Mouse (Mus musculus): ENCODE results near the gene Phf21b.

Phf21b gene

DNA sequence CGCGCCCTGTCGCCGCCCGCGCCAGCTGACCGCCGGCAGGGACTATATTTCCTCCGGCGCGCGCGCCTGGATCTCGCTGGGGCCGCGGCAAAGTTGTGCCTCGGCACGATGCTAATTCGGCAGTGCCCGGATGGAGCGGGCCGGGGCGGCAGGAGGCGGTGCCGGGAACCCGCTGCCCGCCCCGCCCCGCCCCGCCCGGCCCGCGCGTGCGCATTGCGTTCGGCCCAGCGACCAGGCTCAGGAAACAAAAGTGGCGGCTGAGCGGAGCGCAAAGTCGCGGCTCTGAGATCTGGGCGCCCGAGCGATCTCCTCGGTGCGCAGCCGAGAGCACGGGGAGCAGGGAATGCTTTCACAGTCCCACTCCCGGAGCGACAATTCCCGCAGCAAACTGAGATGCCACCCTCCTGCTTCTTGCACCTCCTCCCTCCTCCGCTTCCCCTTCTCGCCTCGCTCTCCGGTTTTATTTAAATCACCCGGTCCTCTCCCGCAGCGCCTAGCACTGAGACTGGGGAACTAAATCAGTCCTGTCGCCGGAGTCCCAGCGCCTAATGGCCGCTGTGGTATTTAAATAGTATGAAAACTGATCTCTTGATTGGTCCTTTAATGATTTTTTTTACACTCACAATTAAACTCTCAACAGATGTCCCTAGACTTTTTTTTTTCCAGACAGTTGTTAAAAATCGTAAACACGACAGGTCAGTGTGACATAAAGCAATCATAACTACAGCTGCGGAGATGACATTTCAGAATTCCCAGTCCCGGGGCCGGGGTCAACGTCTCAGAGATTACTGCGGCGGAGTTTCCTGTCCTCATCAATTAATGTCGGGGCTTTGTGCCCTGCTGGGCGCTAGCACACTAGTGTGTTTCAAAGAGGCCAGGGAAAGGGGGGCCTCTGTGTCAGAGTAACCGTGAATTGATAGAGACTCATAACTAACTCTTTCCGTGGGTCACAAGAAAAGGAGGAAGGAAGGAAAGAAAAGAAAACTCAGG is at the start of gene Phf21b:
Gene Phf21b (minus strand): TSS at position 44 of the 990 bp plus-strand sequence.
- peak; percentile 94 to 96 for DNase-seq

DNA sequence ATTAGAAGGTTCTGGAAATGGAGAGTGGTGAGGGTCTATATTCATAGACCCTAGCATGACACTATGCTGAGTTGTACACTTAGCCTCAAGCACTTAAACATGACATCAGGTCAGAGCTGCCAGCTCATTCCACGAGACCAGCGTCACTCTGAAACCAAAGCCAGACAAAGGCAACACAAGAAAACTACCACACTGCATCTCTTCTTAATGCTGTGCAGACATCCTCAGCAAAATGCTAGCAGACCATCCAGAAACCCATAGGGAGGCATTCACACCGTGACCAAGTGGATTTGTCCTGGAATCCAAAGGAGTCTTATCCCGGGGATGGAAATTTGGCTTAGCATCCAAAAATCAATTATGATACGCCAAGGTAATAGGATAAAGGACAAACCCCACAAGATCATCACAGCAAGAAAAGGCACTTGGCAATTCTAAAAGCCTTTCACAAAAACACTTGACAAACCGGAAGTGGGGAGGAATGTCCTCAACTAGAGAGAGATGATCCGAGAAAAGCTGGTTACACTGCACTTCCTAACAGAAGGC is 48.1 kb upstream of the Phf21b start:
- DNase-seq, result no peak

DNA sequence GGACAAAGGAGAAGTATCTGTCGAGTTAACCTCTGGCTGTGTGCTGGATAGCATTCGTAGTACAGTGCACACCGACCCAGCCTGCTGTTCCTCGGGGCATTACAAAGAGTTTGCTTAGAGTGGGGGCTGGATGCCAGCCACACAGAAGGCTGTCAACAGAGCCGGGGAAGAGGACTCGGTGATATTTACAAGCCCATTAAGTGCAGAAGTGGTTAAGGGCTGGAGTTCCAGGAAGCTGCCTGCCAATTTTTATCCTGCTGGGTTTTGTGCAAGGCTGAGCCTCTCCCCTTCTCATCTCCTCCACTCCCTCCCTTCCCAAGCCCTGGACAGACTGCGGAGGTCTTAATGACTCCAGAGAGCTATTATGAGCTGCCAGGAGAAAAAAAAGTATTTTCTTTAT is 42.2 kb upstream of the Phf21b start:
- peak; percentile 41 to 45 for DNase-seq

DNA sequence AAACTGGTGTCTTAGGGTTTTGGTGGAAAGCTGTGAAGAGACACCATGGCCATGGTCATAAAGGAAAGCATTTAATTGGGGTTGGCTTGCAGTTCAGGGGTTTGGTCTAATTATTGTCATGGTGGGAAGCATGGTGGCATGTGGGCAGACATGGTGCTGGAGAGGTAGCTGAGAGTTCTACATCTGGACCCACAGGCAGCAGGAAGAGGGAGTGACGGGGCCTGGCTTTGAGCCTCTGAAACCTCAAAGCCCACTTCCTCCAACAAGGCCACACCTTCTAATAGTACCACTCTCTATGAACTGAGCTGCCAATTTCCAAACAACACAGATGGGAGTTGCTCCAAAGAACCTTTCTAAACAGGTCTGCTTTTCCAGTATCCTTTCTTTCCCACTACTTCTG is 40.8 kb upstream of the Phf21b start:
- DNase-seq, result no peak

DNA sequence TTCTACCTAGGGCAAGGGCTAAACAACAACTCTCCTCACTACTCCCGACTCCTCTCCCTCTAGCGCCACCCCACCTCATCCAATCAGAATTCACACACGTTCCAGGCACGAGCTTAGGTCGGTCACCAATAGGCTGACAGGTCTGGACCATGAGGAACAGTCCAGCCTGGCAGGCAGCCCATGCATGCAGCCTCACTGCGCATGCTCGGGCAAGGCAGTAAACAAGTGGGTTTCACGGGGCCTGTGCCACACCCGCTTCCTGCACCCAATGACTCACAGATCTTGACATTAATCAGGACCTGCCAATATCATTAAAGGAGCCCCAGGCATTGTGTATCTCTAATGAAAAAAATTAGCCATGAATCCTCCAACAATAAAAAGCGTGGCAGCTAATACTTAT is 40.4 kb upstream of the Phf21b start:
- peak; percentile 13 to 38 for DNase-seq

DNA sequence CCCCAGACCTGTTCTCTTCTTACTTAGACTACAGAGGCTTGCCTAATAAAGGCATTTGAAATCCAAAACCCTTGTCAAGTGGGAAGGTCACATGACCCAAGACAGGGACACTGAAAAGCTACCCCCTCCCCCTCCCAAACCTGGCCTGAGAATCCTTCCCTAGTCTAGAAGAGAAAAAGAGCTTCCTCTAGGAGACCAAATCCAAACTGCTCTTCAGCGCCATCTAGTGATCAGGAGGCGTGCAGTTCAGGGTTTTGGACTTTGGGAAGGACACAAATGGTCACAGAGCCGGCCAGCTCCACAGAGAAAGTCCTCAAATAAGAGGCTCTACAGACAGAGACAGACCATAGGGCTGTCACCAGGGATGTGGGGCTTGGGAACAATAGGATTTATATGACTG is 35.8 kb upstream of the Phf21b start:
- peak; percentile 88 to 90 for DNase-seq

DNA sequence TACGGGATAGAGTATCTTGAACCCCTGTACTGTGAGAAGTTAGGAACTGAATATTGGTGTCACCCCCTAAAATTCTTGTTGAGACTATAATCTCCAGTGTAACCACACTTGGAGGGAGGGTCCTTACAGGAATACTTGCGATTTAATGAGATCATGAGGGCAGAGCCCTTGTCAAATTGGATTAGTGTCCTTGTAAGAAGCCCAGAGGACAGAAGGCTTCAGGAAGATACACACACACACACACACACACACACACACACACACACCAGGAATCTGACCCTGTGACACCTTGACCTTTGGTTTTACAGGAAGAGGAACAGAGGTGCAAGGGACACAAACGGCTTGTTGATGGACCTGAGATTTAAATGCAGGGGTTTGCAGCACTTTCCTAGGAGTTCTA is 35.4 kb upstream of the Phf21b start:
- no peak for DNase-seq

DNA sequence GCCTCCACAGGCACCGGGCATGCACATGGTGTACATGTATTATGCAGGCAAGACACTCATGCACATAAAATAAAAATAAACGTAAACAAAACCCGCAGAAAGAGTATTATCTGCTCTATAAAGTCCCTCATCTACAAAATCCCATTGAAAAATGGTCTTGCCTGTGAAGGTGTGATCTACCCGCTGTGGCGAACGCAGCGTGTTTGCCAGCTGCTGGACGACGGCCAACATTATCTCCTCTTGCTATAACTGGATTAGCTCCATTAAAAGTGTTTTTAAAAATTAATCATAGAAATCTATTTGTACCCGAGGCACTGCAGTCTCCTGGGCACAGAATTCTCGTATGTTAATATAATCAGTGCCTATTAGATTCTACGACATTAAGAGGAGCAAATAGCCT is 32.2 kb upstream of the Phf21b start:
- peak; percentile 58 to 69 for DNase-seq

DNA sequence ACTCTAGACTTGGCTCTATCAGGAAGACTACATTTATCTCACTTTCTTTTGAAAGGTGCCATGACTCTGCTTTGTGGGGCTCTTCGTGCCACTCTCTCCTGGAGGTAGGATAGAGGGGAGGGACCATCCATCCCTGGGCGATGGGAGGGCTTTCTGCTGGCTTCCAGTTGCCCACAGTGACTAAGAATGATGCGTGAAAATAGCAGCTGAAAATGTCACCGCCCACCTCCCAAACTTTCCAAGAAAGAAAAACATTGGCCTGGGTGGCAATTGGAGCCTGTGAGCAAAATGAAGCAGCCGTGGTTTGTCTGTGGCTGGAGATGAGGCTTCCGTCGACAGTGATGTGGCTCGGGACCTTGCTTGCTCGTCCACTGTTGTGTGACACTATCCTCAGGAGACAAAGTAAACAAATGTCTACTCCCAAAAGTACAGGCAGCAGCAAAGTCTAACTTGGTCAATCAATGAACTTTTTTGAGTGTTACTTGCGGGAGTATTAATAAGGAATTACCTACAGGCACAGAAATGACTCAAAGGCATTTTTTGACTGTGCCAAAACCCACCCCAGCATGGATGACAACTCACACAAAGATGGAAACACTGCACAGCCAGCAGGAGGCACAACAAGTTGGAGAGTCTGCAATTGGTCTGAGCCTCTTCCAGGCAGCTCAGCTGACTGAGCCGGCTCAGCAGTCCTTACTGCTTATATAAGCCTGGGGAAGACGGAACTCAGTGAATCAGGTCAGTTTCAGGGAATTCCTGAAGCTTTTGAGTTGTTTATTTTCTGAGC is 21.4 kb upstream of the Phf21b start:
- DNase-seq, result no peak

DNA sequence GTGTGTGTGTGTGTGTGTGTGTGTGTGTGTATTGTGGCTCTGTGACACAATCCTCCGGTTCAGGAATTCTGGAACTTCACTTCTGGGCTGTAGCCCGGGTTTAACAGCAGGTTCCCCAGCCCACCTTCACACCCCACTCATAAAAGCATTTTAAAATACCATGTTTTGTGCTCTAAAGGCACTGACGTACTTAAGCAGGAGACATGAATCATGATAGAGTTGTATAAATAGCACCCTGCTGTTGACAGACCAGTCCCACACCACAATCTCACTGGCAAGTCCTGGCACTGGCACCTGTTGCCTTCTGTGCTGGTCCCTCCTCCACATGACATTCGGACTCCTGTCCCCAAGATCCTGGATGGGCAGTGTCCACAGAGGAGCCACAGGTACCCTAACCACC is 18.0 kb upstream of the Phf21b start:
- no peak for DNase-seq

DNA sequence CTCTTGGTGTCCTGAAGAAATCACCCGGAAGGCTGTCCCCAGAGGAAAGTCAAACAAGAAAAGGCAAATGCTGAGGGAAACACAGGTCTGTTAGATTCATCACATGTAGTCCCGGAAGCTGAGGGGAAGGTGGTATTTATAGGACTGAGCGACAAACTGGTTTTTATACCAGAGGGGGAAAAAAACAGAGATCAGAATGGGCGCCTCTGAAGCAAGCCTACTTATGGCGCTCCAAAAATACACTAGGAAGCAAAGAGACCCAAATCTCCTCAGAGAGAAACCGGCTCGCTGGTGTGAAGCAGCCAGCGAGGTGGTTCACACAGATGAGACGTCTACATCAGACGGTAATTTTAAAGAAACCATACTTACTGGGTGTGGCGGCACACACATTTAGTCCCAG is 17.2 kb upstream of the Phf21b start:
- DNase-seq, result no peak

DNA sequence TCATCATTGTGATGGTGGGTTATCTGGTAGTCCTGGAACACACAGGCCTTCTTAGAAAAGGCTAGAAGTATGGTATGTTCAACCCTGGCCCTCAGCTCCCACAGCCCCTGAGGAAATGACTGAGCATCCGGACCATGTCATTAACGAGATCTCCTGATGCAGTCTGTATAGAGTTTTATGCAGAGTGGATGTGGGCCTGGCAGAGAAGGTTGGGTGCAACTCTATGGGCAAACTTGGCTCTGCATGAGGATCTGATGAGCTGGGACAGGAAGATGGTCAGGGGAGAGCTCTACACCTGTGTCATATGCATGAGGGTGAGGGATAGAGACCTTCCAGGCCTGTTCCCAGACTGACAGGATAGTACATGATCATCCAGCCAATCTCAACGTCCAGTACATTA is 16.0 kb upstream of the Phf21b start:
- no peak for DNase-seq

DNA sequence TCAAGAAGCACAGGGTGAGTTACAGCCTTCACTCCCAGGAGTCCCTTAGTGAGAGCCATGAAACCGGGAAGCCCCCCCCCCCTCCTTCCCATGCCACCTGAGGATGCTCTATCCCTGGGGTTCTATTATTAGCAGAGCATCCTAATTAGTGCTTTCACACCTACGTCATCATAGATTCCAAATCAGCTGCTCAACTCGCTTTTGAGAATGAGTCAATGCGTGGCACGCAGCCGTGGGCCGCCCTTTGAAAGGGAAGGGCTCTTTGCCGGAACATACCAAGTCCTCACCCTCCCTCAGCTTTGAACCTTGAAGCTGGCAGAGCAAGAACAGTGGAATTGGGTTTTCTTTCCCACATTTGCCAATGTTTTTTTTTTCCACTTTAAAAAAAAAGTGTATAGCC is 6.1 kb upstream of the Phf21b start:
- DNase-seq, result no peak

DNA sequence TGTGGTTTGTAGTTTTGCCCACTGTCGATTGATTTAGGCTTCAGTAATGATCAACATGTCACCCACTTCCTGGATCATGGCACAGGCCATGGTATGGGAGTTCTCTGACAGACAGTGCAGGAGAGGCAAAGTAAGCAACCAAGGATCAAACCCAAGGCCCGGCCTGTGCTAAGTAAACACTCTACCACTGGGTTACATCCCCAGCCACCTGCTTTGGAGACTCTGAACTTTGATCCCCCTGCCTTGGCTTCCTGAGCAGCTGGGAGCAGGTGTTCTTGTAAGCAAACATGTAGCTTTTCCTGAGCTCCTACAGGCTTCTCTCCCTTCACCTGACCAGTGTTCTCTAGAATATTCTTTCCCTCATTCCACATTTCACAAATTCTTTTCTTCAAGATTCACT is 1.8 kb upstream of the Phf21b start:
- DNase-seq, result no peak

DNA sequence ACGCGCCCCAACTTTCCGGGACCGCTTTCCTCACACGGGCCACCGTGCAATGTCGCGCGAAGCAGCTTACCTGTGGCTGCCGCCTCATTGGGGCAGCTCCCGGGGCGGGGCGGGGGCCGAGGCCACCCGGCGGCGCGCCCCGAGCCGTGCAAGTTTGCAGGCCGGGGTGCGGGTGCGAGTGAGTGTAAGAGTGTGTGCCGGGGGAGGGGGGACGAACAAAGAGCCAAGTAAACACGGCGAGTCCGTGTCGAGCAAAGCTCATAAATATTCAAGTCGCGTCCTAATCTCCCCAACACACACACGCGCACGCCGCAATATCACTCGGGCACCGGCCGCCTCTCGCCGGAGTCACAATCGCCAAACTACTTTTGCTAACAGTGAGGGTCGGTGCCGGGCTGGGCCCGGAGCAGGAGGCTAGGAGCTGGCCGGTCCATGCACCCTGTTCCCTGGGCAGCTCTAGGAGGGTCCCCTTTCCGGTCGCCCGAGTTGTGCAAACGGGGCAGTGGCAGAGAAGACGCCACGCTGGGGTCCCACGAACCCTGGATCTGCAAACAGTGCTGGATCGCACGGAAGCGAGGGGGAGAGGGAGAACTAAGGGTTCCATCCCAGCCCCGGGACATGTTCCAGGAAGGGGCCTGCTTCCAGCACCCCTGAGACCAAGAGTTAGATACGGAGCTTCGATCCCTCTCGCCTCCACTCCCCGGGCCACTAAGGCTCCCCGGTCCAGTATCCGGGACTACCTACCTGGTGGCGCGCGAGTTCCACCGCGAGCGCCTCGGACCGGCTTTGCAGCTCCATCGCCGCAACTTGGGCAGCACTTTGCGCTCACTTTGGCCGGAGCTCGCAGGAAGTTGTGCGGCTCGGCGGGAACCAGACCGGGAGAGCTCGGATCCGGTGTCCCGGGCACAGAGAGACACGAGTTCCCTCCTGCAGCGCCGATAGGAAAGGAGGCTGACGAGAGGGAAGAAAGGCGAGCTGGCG is 638 bp downstream of the Phf21b start:
- peak; percentile 69 to 71 for DNase-seq

DNA sequence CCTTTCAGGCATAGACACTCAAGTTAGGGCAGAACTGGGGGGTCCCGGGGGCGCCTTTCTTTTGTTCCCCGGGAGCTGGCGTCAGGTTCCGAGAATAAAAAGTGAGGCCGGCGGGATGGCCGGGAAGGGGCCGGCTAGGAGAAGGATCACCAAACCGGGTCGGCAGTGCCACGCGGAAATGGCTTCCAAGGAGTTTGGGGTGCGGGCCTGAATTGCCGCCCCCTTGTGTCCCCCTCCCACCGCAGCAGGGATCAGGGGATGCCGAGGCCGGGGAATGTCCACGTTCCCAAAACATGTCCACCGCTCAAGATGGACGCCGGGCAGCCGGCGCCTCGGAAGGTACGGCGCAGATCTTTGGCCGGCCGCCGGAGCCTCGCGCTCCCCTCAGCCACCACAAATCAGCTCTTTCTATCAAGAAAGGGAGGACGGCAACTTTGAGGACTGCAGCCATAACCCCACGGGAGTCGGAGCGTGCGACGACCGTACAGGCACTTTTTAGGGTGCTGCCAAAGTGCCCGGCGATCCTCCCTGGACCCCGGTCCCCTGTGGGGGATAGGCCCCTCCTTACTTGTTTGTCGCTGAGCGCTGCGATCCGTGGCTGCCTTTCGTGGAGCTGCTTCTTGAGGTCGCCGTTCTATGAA is 1.6 kb downstream of the Phf21b start:
- peak; percentile 74 for DNase-seq

DNA sequence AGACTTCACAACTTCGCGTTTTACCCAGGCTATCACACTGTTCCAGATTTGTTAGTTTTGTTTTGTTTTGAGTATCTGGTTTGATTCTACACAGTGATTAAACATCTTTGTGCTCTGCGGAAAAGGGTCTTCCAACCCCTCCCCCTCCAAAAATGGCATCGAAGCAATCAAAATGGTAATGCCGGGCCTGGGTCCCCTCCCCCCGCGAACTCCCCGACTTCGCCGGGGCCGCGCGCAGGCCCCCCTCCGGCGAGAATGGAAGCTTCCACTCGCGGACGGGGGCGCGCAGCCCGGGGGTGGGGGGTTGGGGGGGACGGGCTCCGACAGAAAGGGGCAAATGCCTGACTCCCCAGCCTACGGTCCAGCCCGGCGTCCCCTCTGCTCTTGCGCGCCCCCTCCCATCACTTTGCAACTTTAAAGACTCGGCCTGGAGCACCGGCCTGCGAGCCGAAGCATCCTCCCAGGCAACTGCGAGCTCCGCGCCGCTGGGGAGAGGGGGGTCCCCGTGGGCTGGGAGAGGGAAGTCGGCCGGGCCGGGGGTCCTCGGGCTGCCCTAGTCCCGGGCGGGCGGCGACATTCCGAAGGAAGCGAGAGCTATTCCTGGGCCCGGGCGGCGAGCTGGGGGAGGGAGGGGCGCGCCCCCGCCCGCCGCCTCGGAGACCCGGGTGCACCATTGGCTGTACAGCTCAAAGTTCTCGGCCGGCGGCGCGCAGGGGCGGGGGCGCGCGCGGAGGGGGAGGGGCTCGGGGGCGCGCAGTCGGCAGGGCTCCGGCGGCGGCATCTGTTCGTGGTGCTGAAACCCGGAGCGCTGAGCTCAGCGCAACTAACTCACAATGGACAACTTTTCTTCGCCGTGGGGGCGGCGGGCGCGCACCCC is 2.4 kb downstream of the Phf21b start:
- peak; percentile 91 to 93 for DNase-seq

DNA sequence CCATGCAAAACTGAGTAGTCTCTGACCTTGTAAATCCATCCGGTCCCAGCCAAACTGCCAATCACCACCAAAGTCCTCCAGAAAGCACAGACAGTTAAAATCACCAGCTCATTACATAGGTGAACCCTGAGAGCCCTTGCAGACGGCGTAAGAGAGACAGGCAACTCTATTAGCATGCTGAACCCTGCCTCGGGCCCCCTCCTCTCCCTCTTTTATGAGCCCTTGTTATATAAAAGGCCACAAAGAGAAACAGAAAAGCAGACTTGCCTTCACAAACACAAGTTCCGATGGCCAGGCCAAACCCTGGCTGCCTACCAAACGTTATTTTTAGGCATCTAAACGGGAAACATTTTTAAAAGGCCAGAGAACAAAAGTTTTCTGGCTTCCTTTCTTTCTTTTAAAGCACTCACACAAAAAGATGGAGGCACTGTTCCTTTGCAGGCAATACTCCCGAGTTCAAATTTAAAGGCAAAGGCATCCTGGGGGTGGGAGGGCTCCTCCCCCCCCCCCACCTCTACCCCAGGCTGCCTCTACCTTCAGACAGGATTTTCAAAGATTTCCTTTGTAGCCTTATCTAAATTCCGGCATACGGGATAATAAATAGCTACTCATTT is 3.3 kb downstream of the Phf21b start:
- DNase-seq, result peak; percentile 50 to 51

DNA sequence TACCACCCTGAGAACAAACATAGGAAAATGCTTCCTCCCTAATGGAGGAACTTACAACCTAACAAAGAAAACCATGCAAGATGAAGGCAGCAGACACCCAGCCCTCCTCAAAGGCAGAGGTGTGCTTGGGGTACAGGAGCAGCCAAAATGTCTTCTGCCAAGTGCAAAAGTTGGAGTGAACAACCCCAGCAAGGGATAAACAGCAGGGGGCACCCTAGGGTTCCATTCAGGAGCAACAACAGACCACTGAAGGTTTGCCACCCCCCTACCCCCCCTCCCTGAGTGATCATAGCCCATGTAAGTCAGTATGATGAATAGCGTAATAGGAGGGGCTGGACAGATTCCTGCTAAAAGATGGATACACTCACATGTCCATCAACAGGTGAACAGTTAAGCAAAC is 5.5 kb downstream of the Phf21b start:
- no peak for DNase-seq

DNA sequence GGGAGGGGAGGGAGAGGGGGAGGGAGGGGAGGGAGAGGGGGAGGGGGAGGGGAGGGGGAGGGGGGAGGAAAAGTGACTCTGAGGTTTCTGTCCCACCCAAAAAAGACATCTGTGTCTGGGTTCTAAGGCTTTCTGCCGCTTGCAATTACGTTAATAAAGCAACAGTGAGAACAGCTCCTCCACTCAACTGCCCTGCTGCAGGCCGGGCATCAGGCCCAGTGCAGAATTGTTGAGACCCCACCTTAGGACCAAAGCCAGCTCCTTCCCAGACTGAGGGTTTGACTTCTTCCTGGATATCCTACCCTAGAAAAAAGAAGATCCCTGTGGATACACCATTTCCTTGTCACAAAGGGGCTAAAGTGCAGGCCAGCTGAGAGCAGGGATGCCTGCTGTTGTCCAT is 9.6 kb downstream of the Phf21b start:
- DNase-seq, result peak in 1 of 2 experiments; percentile 37
